Mouse (Mus musculus): Measurements from ENCODE around the gene Sept4. TPM values are rescaled to one million over a fixed set of nuclear protein-coding genes. Genes with fewer than 3 reads are reported as not detected.

Sept4 gene
- polyA plus RNA-seq, 1 experiment from 2014 or later = 13.3 TPM

GRCm38 (mm10) chr11:87592354-87592695 lies 23.6 kb downstream of the Sept4 start:
- Histone ChIP-seq H3K27me3 (ENCODE audit: control insufficient read depth, insufficient read depth, low read length) (no peaks in the 10 kb centered on the region), H3K4me1 (ENCODE audit: control insufficient read depth, insufficient read depth, low read length) (peaks cover 47% of the 10 kb centered on the region), H3K4me2 (peak overlapping the region; percentile 81), H3K36me3 (ENCODE audit: control insufficient read depth, insufficient read depth, low read length) (peaks cover 5% of the 10 kb centered on the region; the same call in 1 of the 2 replicates), H3K4me3 (ENCODE audit: low read depth, low read length) (peak overlapping the region; percentile 70), H3K27ac (ENCODE audit: low read depth, low read length) (peak overlapping the region; percentile 94), H3K9me3 (replicated peaks; ENCODE audit: control insufficient read depth, low read length) (no peaks in the 10 kb centered on the region), H3K9ac (ENCODE audit: low read depth, low read length) (peak overlapping the region; percentile 79)
- under 1% methylated on average over 15 of the region's 15 CpGs for WGBS (ENCODE audit: insufficient replicate concordance)
- ATAC-seq (replicated peaks; ENCODE audit: insufficient number of reproducible peaks, low FRiP score, low TSS enrichment) = no peak

DNA sequence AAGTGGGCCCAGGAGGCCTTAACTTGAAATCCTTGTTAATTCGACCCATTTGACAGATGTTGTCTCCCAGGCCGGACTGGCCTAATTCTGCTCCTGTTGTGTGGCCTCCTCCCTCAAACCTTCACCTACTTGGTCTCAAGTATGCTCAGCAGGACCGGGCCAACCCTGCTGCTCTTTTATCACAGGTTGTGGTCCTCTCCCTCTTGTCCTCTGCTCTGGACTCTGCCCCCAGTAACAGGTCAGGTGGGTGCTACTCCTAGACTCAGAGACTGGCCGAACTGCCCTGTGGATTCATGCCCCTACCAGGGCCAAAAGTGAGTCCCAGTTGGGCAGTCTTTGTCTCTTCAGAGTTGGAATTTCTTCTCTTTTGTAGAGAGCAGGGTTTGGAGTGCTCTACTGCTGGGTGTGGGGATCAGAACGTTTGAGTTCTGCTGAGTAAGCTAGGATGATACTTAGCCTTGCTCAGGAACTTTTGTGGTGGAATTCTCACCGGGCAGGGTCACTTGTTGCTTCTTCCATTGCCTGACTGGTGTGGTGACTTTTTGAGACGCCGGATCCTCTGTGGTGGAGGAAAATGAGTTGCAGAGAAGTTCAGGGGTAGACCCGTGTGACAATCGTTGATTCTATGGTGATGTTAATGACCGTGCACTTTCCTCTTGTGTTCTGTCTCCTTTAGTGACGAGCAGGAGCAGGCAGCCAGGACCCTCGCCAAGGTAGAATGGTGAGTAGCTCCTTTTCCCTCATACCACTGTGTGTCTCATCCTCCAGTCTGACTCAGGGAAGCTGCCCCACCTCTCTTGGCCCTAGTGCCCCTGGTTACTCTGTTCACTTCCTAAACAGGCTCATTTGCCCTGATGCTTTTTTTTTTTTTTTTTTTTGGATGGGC lies 24.3 kb downstream of the Sept4 start:
- no peak for ATAC-seq (replicated peaks; ENCODE audit: insufficient number of reproducible peaks, low FRiP score, low TSS enrichment)
- WGBS (ENCODE audit: insufficient replicate concordance) = 40% methylated on average over 13 of the region's 13 CpGs
- no peaks in the 10 kb centered on the region for H3K9me3 ChIP-seq (replicated peaks; ENCODE audit: control insufficient read depth, low read length)
- H3K36me3 ChIP-seq (ENCODE audit: control insufficient read depth, insufficient read depth, low read length) = peaks cover 10% of the 10 kb centered on the region; the same call in 1 of the 2 replicates
- H3K27me3 ChIP-seq (ENCODE audit: control insufficient read depth, insufficient read depth, low read length) = no peaks in the 10 kb centered on the region
- peak overlapping the region; percentile 79 for H3K9ac ChIP-seq (ENCODE audit: low read depth, low read length)
- peak overlapping the region; percentile 94 for H3K27ac ChIP-seq (ENCODE audit: low read depth, low read length)
- peak overlapping the region; percentile 70 for H3K4me3 ChIP-seq (ENCODE audit: low read depth, low read length)
- H3K4me1 ChIP-seq (ENCODE audit: control insufficient read depth, insufficient read depth, low read length) = peaks cover 47% of the 10 kb centered on the region
- H3K4me2 ChIP-seq = peak overlapping the region; percentile 81

DNA sequence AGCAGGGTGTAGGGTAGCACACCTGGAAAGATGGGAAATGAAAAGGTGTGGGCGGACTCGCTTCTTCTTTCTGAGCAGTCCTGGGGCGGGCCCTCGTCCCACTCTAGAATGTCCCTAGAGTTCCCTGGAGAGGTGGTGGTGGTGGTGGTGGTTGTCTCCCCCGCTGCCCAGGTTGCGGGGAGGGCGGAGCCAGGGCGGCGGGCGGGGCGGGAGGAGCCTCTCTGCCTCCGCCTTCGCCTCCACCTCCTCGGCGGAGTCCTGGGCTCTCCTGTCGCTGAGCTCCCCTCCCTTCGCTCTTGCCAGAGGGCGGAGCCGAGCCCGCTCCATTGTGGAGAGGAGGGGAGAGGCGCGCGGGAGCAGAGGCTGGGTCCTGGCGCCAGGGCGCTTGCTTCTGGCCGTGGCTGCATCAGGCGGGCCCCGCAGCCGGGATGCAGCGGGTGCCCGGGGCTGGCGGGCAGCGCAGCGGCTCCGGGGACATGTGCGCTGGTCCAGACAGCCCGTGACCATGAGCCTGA lies 26.7 kb downstream of the Sept4 start:
- peaks cover 35% of the 10 kb centered on the region for H3K4me1 ChIP-seq (ENCODE audit: control insufficient read depth, insufficient read depth, low read length)

GRCm38 (mm10) chr11:87595976-87596375 lies 27.3 kb downstream of the Sept4 start:
- no peaks in the 10 kb centered on the region for H3K27me3 ChIP-seq (ENCODE audit: control insufficient read depth, insufficient read depth, low read length)
- H3K4me2 ChIP-seq = peak overlapping the region; percentile 99
- WGBS (ENCODE audit: insufficient replicate concordance) = 15% methylated on average over 7 of the region's 7 CpGs
- peak overlapping the region; percentile 57 for H3K27ac ChIP-seq (ENCODE audit: low read depth, low read length)
- H3K9me3 ChIP-seq (replicated peaks; ENCODE audit: control insufficient read depth, low read length) = no peaks in the 10 kb centered on the region
- peak overlapping the region; percentile 69 for H3K4me3 ChIP-seq (ENCODE audit: low read depth, low read length)
- H3K36me3 ChIP-seq (ENCODE audit: control insufficient read depth, insufficient read depth, low read length) = peaks cover 32% of the 10 kb centered on the region
- H3K4me1 ChIP-seq (ENCODE audit: control insufficient read depth, insufficient read depth, low read length) = peaks cover 31% of the 10 kb centered on the region
- H3K9ac ChIP-seq (ENCODE audit: low read depth, low read length) = peak overlapping the region; percentile 86
- ATAC-seq (replicated peaks; ENCODE audit: insufficient number of reproducible peaks, low FRiP score, low TSS enrichment) = no peak

More for the DNA sequence above, 26.7 kb downstream of the Sept4 start:
- peak overlapping the region; percentile 86 for H3K9ac ChIP-seq (ENCODE audit: low read depth, low read length)
- H3K4me3 ChIP-seq (ENCODE audit: low read depth, low read length) = peak overlapping the region; percentile 69
- WGBS (ENCODE audit: insufficient replicate concordance) = under 1% methylated on average over 36 of the region's 37 CpGs
- no peaks in the 10 kb centered on the region for H3K9me3 ChIP-seq (replicated peaks; ENCODE audit: control insufficient read depth, low read length)
- peak overlapping the region; percentile 57 for H3K27ac ChIP-seq (ENCODE audit: low read depth, low read length)
- H3K27me3 ChIP-seq (ENCODE audit: control insufficient read depth, insufficient read depth, low read length) = no peaks in the 10 kb centered on the region
- ATAC-seq (replicated peaks; ENCODE audit: insufficient number of reproducible peaks, low FRiP score, low TSS enrichment) = peak; percentile 53
- peaks cover 27% of the 10 kb centered on the region for H3K36me3 ChIP-seq (ENCODE audit: control insufficient read depth, insufficient read depth, low read length)
- peak overlapping the region; percentile 99 for H3K4me2 ChIP-seq

DNA sequence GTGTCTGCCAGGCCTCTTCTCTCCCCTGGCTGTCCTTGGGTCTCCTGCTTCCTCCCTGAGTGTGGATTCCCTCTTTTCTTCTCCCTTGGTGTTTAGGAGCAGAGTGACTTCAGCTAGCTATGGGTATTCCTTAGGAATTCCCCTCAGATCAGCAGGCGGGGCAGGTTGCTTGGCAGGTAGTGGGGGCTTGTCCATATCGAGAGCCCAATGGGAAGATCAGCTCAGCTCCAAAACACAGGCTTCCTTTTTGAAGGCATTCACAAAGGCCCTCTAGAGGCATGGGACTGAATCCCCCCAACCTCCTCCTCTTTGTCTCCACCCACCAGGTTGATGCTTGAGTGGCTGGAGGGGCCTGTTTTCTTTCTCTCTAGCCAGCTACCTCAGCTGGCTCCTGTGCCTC lies 27.8 kb downstream of the Sept4 start:
- ATAC-seq (replicated peaks; ENCODE audit: insufficient number of reproducible peaks, low FRiP score, low TSS enrichment) = no peak
- peak overlapping the region; percentile 86; the same call in 1 of the 2 replicates for H3K9ac ChIP-seq (ENCODE audit: low read depth, low read length)

DNA sequence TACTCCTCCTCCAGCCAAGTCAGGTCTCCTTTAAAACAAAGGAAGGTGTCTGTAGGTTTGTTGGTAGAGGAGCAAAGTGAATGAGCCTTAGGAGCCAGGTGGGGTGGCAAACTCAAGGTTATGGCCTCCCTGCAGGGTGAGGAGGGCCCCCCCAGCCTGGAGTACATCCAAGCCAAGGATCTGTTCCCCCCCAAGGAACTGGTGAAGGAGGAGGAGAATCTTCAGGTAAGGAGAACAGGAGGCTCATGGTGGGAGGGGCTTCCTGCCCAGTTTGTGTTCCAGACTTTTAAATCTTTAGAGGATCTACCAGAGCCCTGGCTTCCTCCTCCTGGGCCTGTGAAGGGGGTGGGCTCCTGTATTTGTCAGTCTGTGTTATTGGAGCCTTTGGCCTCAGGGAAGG lies 28.4 kb downstream of the Sept4 start:
- no peaks in the 10 kb centered on the region for H3K27me3 ChIP-seq (ENCODE audit: control insufficient read depth, insufficient read depth, low read length)
- no peak overlapping the region for H3K9ac ChIP-seq (ENCODE audit: low read depth, low read length)
- H3K27ac ChIP-seq (ENCODE audit: low read depth, low read length) = no peak overlapping the region
- no peak for ATAC-seq (replicated peaks; ENCODE audit: insufficient number of reproducible peaks, low FRiP score, low TSS enrichment)
- H3K4me3 ChIP-seq (ENCODE audit: low read depth, low read length) = no peak overlapping the region
- no peaks in the 10 kb centered on the region for H3K9me3 ChIP-seq (replicated peaks; ENCODE audit: control insufficient read depth, low read length)
- peaks cover 31% of the 10 kb centered on the region for H3K4me1 ChIP-seq (ENCODE audit: control insufficient read depth, insufficient read depth, low read length)
- H3K4me2 ChIP-seq = no peak overlapping the region; the same call in 1 of the 2 replicates
- peaks cover 35% of the 10 kb centered on the region for H3K36me3 ChIP-seq (ENCODE audit: control insufficient read depth, insufficient read depth, low read length)

More for the DNA sequence above, 27.8 kb downstream of the Sept4 start:
- WGBS (ENCODE audit: insufficient replicate concordance) = 50% methylated on average over 2 of the region's 2 CpGs
- Histone ChIP-seq H3K27me3 (ENCODE audit: control insufficient read depth, insufficient read depth, low read length) (no peaks in the 10 kb centered on the region), H3K4me1 (ENCODE audit: control insufficient read depth, insufficient read depth, low read length) (peaks cover 31% of the 10 kb centered on the region), H3K27ac (ENCODE audit: low read depth, low read length) (no peak overlapping the region), H3K4me2 (peak overlapping the region; percentile 99), H3K9me3 (replicated peaks; ENCODE audit: control insufficient read depth, low read length) (no peaks in the 10 kb centered on the region), H3K36me3 (ENCODE audit: control insufficient read depth, insufficient read depth, low read length) (peaks cover 35% of the 10 kb centered on the region), H3K4me3 (ENCODE audit: low read depth, low read length) (peak overlapping the region; percentile 69)

GRCm38 (mm10) chr11:87599395-87600089 lies 30.8 kb downstream of the Sept4 start:
- H3K27ac ChIP-seq (ENCODE audit: low read depth, low read length) = no peak overlapping the region
- H3K9me3 ChIP-seq (replicated peaks; ENCODE audit: control insufficient read depth, low read length) = no peaks in the 10 kb centered on the region
- peaks cover 13% of the 10 kb centered on the region for H3K4me1 ChIP-seq (ENCODE audit: control insufficient read depth, insufficient read depth, low read length)
- H3K9ac ChIP-seq (ENCODE audit: low read depth, low read length) = no peak overlapping the region; the same call in 1 of the 2 replicates
- ATAC-seq (replicated peaks; ENCODE audit: insufficient number of reproducible peaks, low FRiP score, low TSS enrichment) = no peak
- peaks cover 50% of the 10 kb centered on the region for H3K36me3 ChIP-seq (ENCODE audit: control insufficient read depth, insufficient read depth, low read length)
- 85% methylated on average over 13 of the region's 13 CpGs for WGBS (ENCODE audit: insufficient replicate concordance)
- H3K4me3 ChIP-seq (ENCODE audit: low read depth, low read length) = no peak overlapping the region
- no peaks in the 10 kb centered on the region for H3K27me3 ChIP-seq (ENCODE audit: control insufficient read depth, insufficient read depth, low read length)
- H3K4me2 ChIP-seq = no peak overlapping the region

- Histone ChIP-seq H3K9me3 (replicated peaks; ENCODE audit: control insufficient read depth, low read length) (no peaks in the 10 kb centered on the region), H3K36me3 (ENCODE audit: control insufficient read depth, insufficient read depth, low read length) (peaks cover 58% of the 10 kb centered on the region), H3K4me2 (no peak overlapping the region), H3K9ac (ENCODE audit: low read depth, low read length) (no peak overlapping the region), H3K4me3 (ENCODE audit: low read depth, low read length) (no peak overlapping the region), H3K27ac (ENCODE audit: low read depth, low read length) (no peak overlapping the region), H3K27me3 (ENCODE audit: control insufficient read depth, insufficient read depth, low read length) (no peaks in the 10 kb centered on the region), H3K4me1 (ENCODE audit: control insufficient read depth, insufficient read depth, low read length) (peaks cover 10% of the 10 kb centered on the region)
- WGBS (ENCODE audit: insufficient replicate concordance) = 90% methylated on average over 10 of the region's 10 CpGs
- no peak for ATAC-seq (replicated peaks; ENCODE audit: insufficient number of reproducible peaks, low FRiP score, low TSS enrichment)
These were observed 31.7 kb downstream of the Sept4 start for GRCm38 (mm10) chr11:87600322-87600853.
